Mouse (Mus musculus) CD8-positive naive resting alpha-beta T cell, adult 57 days (primary cell): ENCODE data around the gene Olfr1453. TPM values are rescaled to one million over a fixed set of nuclear protein-coding genes. Genes with fewer than 3 reads are reported as not detected.

Experiments
- total RNA-seq: library from RNA; stranded (reverse); gene quantifications from one replicate; pipeline ENCODE4 v1.2.4, GENCODE M21; 2023

The Olfr1453 gene
- not detected for total RNA-seq

DNA sequence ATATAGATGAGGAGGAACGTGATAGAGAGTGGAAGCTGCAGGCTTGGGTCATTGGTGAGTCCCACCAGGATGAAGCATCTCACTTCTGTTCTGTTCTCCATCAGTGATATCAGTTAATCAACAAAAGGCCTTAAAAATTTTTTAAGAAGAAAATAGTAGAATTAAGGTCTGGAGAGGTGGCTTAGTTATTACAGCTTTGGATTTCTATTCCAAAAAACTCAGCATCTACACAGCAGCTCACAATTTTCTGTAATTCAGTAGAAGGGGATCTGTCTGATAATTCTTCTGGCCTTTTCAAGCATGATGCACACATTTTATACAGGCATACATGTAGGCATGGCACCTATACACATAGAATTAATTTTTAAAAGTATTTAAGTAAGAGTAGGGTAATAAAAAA, at the start of gene Olfr1453:
Gene Olfr1453 (minus strand): TSS at position 101 of the 400 bp plus-strand sequence.

GRCm38 (mm10) chr19:13060310-13060709, 32.2 kb upstream of the Olfr1453 start, which contains the start of gene Olfr1454:
Gene Olfr1454 (plus strand): TSS chr19:13060610.

DNA sequence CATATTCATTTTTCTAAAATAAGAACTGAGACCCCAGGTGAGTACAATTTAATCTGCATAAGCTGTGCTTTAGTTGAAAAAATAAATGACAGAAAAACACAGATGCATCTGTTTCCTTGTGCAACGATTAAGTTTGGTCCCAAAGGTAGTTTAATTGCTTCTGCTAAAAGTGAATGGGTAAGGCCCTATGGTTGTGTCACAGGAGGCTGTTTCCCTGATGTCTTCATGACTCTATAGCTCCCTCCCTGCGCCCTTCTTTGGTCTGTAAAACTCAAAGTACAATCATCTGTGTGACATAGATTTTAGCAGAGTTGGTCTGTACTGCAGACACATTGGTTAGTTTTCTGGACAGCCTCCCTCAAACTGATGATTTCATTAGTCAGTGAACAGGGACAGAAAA, 33.4 kb downstream of the Olfr1453 start, which contains the start of gene Olfr1451:
Gene Olfr1451 (plus strand): TSS at position 301 of the 400 bp plus-strand sequence.

Other genes with a start within 250 kb of the Olfr1453 start
- gene Zfp91, start 232.2 kb downstream of the Olfr1453 start, total RNA-seq: 67.2 TPM
- 47.4 TPM for gene Lpxn, start 232.1 kb downstream of the Olfr1453 start, total RNA-seq
- 1.5 TPM for gene Gm5244, start 181.6 kb downstream of the Olfr1453 start, total RNA-seq
- gene Olfr1444, start 171.0 kb downstream of the Olfr1453 start, total RNA-seq: 0.31 TPM
- gene Olfr1445, start 144.5 kb downstream of the Olfr1453 start, total RNA-seq: not detected
- gene Olfr1446, start 134.8 kb downstream of the Olfr1453 start, total RNA-seq: not detected
- gene Olfr1447, start 124.6 kb downstream of the Olfr1453 start, total RNA-seq: not detected
- not detected for gene Olfr1448, start 103.9 kb downstream of the Olfr1453 start, total RNA-seq
- not detected for gene Olfr1449, start 97.5 kb downstream of the Olfr1453 start, total RNA-seq
- gene Olfr1450, start 78.1 kb downstream of the Olfr1453 start, total RNA-seq: not detected
- not detected for gene Olfr1451, start 33.3 kb downstream of the Olfr1453 start, total RNA-seq
- gene Olfr1454, start 32.3 kb upstream of the Olfr1453 start, total RNA-seq: not detected
- gene Olfr1457, start 69.6 kb upstream of the Olfr1453 start, total RNA-seq: not detected
- not detected for gene Olfr1458, start 78.4 kb upstream of the Olfr1453 start, total RNA-seq
- gene Olfr1459, start 121.2 kb upstream of the Olfr1453 start, total RNA-seq: not detected
- gene Olfr1461, start 134.7 kb upstream of the Olfr1453 start, total RNA-seq: not detected
- not detected for gene Olfr1462, start 157.4 kb upstream of the Olfr1453 start, total RNA-seq
- gene Olfr1463, start 203.0 kb upstream of the Olfr1453 start, total RNA-seq: not detected